Mouse (Mus musculus) myocyte (in vitro differentiated cells): Measurements from ENCODE around the gene Syde2. TPM values are rescaled to one million over a fixed set of nuclear protein-coding genes. Genes with fewer than 3 reads are reported as not detected.
A peak's percentile ranks its signal among the peaks of the same experiment; 100 is the strongest.

Experiments
- H3K27me3 ChIP-seq: one replicate; pipeline ENCODE4 v1.6.1; 2011; ENCODE audit not compliant: control insufficient read depth, insufficient read depth, insufficient read length
- H3K36me3 ChIP-seq: one replicate; pipeline ENCODE4 v1.6.1; 2011; ENCODE audit not compliant: control insufficient read depth, insufficient read depth
- H3K4me2 ChIP-seq: one replicate; pipeline ENCODE4 v1.6.1; 2011; ENCODE audit warnings: low read depth, control low read depth
- H3K4me3 ChIP-seq: one replicate; pipeline ENCODE4 v1.5.1; 2011; ENCODE audit warnings: mild to moderate bottlenecking, control low read depth, moderate library complexity
- H3K79me2 ChIP-seq: one replicate; pipeline ENCODE4 v1.6.1; 2011; ENCODE audit not compliant: control insufficient read depth, insufficient read depth
- H3ac ChIP-seq: one replicate; pipeline ENCODE4 v1.6.1; 2011; ENCODE audit not compliant: control insufficient read depth, insufficient read length
- CEBPB ChIP-seq: IDR thresholded peaks from 2 replicates; pipeline ENCODE4 v1.6.1; 2011; ENCODE audit warnings: mild to moderate bottlenecking, moderate library complexity; ENCODE audit not compliant: poor library complexity, insufficient read depth, severe bottlenecking
- E2F4 ChIP-seq: IDR thresholded peaks from one replicate; pipeline ENCODE4 v1.6.1; 2011; ENCODE audit warnings: mild to moderate bottlenecking, control low read depth, moderate library complexity; ENCODE audit not compliant: insufficient read depth
- MAX ChIP-seq: IDR thresholded peaks from one replicate; pipeline ENCODE4 v1.6.1; 2011; ENCODE audit warnings: low read depth, mild to moderate bottlenecking, control low read depth
- MYOD1 ChIP-seq, 3 experiments: IDR thresholded peaks; one replicate each; pipeline ENCODE4 v1.6.1; 2011; ENCODE audit warnings: control low read depth in 2 of 3, low read depth in 2 of 3, mild to moderate bottlenecking in 2 of 3, moderate library complexity in 1 of 3; ENCODE audit not compliant: insufficient read length in 2 of 3, control insufficient read depth in 1 of 3
- MYOG ChIP-seq, 3 experiments: IDR thresholded peaks; one replicate each; pipeline ENCODE4 v1.6.1; 2011; ENCODE audit warnings: control low read depth in 2 of 3, low read depth in 2 of 3, mild to moderate bottlenecking in 2 of 3; ENCODE audit not compliant: insufficient read length in 2 of 3, control insufficient read depth in 1 of 3, insufficient read depth in 1 of 3
- POLR2A ChIP-seq: IDR thresholded peaks from one replicate; pipeline ENCODE4 v1.6.1; 2011; ENCODE audit warnings: low read depth, mild to moderate bottlenecking, control low read depth, moderate library complexity; ENCODE audit not compliant: insufficient read length
- POLR2AphosphoS2 ChIP-seq: IDR thresholded peaks from one replicate; pipeline ENCODE4 v1.6.1; 2011; ENCODE audit warnings: low read depth, control low read depth; ENCODE audit not compliant: insufficient read length
- REST ChIP-seq: IDR thresholded peaks from one replicate; pipeline ENCODE4 v1.6.1; 2011; ENCODE audit warnings: mild to moderate bottlenecking, control low read depth, moderate library complexity; ENCODE audit not compliant: insufficient read depth, insufficient read length
- SRF ChIP-seq: IDR thresholded peaks from one replicate; pipeline ENCODE4 v1.6.1; 2011; ENCODE audit warnings: low read depth; ENCODE audit not compliant: control insufficient read depth, insufficient read length
- TCF12 ChIP-seq: IDR thresholded peaks from one replicate; pipeline ENCODE4 v1.6.1; 2011; ENCODE audit warnings: mild to moderate bottlenecking, control low read depth; ENCODE audit not compliant: poor library complexity, insufficient read depth, severe bottlenecking
- TCF3 ChIP-seq: IDR thresholded peaks from one replicate; pipeline ENCODE4 v1.6.1; 2011; ENCODE audit warnings: low read depth, control low read depth; ENCODE audit not compliant: insufficient read length
- USF1 ChIP-seq: IDR thresholded peaks from one replicate; pipeline ENCODE4 v1.6.1; 2011; ENCODE audit warnings: low read depth, mild to moderate bottlenecking, control low read depth, moderate library complexity
- polyA plus RNA-seq: library from polyadenylated mRNA; unstranded; fragments of >200 nt; fragmentation: generic; extraction: Trizol; gene quantifications from one replicate; pipeline ENCODE4 v1.2.1, GENCODE M21; 2012; ENCODE audit warnings: missing spikeins

The Syde2 gene
- polyA plus RNA-seq = 0.73 TPM

- peak within 1 kb of the TSS; percentile 57 for H3ac ChIP-seq
- no peaks in the 10 kb centered on the region for H3K36me3 ChIP-seq
- no peaks in the 10 kb centered on the region for H3K79me2 ChIP-seq
- H3K4me3 ChIP-seq = peak within 1 kb of the TSS; percentile 25
- peak within 1 kb of the TSS; percentile 90 for H3K4me2 ChIP-seq
- no peaks in the 10 kb centered on the region for H3K27me3 ChIP-seq
- TF ChIP-seq TCF3 (no peak), MAX (no peak), POLR2A (no peak), POLR2AphosphoS2 (no peak), SRF (no peak), CEBPB (no peak), E2F4 (no peak), REST (no peak), MYOG (IDR thresholded peaks at IDR 0.05; ENCODE audit: control insufficient read depth in 1 of 3, insufficient read depth in 1 of 3, insufficient read length in 2 of 3, low read depth in 2 of 3) (no peak), MYOD1 (IDR thresholded peaks at IDR 0.05; ENCODE audit: control insufficient read depth in 1 of 3, insufficient read length in 2 of 3, low read depth in 2 of 3) (no peak), USF1 (no peak), TCF12 (no peak)
Measured at GRCm38 (mm10) chr3:145987268-145987969, at the start of gene Syde2. Gene Syde2, plus strand, starts transcription at chr3:145987870.

GRCm38 (mm10) chr3:145938405-145939349, 49.0 kb upstream of the Syde2 start:
- Histone ChIP-seq H3K4me3 (peak overlapping the region; percentile 46), H3K4me2 (peak overlapping the region; percentile 69)

GRCm38 (mm10) chr3:145939402-145939801, 48.3 kb upstream of the Syde2 start:
- H3K79me2 ChIP-seq = peaks cover 42% of the 10 kb centered on the region
- TF ChIP-seq POLR2A = no peak
- no peak for TF ChIP-seq REST
- no peak for TF ChIP-seq MAX
- no peak for TF ChIP-seq CEBPB
- no peak for TF ChIP-seq TCF3
- TF ChIP-seq MYOG (IDR thresholded peaks at IDR 0.05; ENCODE audit: control insufficient read depth in 1 of 3, insufficient read depth in 1 of 3, insufficient read length in 2 of 3, low read depth in 2 of 3) = no peak

More at GRCm38 (mm10) chr3:145938405-145939349, 49.0 kb upstream of the Syde2 start:
- TF ChIP-seq CEBPB = no peak
- no peak for TF ChIP-seq MYOG (IDR thresholded peaks at IDR 0.05; ENCODE audit: control insufficient read depth in 1 of 3, insufficient read depth in 1 of 3, insufficient read length in 2 of 3, low read depth in 2 of 3)
- TF ChIP-seq TCF3 = no peak
- TF ChIP-seq SRF = no peak
- no peak for TF ChIP-seq MAX
- no peak for TF ChIP-seq REST
- no peak for TF ChIP-seq MYOD1 (IDR thresholded peaks at IDR 0.05; ENCODE audit: control insufficient read depth in 1 of 3, insufficient read length in 2 of 3, low read depth in 2 of 3)
- TF ChIP-seq USF1 = no peak
- no peak for TF ChIP-seq POLR2A
- TF ChIP-seq E2F4 = no peak
- TF ChIP-seq POLR2AphosphoS2 = no peak
- no peak for TF ChIP-seq TCF12
- Histone ChIP-seq H3K27me3 (no peaks in the 10 kb centered on the region), H3K36me3 (peaks cover 24% of the 10 kb centered on the region), H3ac (peak overlapping the region; percentile 18), H3K79me2 (peaks cover 42% of the 10 kb centered on the region)

GRCm38 (mm10) chr3:145939971-145940370, 47.7 kb upstream of the Syde2 start:
- H3K4me3 ChIP-seq = no peak overlapping the region
- no peaks in the 10 kb centered on the region for H3K27me3 ChIP-seq
- no peak for TF ChIP-seq CEBPB
- TF ChIP-seq POLR2AphosphoS2 = no peak
- no peak for TF ChIP-seq USF1
- no peak for TF ChIP-seq POLR2A
- TF ChIP-seq MAX = no peak
- no peak for TF ChIP-seq MYOD1 (IDR thresholded peaks at IDR 0.05; ENCODE audit: control insufficient read depth in 1 of 3, insufficient read length in 2 of 3, low read depth in 2 of 3)
- no peak overlapping the region for H3ac ChIP-seq
- H3K36me3 ChIP-seq = peaks cover 31% of the 10 kb centered on the region
- H3K79me2 ChIP-seq = peaks cover 42% of the 10 kb centered on the region
- H3K4me2 ChIP-seq = peak overlapping the region; percentile 69

More at GRCm38 (mm10) chr3:145939402-145939801, 48.3 kb upstream of the Syde2 start:
- Histone ChIP-seq H3K27me3 (no peaks in the 10 kb centered on the region), H3K36me3 (peaks cover 31% of the 10 kb centered on the region), H3K4me2 (peak overlapping the region; percentile 69), H3K4me3 (peak overlapping the region; percentile 46), H3ac (no peak overlapping the region)
